Mouse (Mus musculus): ENCODE results near the gene Fbxo34.
A peak's percentile ranks its signal among the peaks of the same experiment; 100 is the strongest.
"Not testable (repeated sequence)": the region's sequence is repeated elsewhere in the genome, so short reads cannot be mapped to it uniquely, and the experiment has no call there.

Gene Fbxo34

DNA sequence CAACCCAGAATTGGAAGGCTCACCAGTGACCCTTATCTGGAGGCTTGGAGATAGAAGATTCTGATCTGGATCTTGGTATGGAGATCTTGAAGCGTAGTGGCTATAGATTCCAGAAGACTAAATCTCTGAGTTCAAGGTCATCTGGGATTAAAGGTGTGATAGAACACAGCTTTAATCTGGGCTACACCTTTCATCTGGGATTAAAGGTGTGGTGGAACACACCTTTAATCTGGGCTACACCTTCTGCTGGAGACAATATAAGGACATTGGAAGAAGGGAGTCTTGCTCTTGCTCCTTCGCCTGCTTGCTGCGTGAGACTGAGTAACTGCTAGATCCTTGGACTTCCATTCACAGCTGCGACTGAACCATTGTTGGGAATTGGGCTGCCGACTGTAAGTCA, at the start of gene Fbxo34:
Fbxo34 (plus strand) TSS at position 301 of the 400 bp plus-strand sequence.
- not testable (repeated sequence) for DNase-seq (ENCODE audit: extremely low read depth, low read depth, low spot score)

DNA sequence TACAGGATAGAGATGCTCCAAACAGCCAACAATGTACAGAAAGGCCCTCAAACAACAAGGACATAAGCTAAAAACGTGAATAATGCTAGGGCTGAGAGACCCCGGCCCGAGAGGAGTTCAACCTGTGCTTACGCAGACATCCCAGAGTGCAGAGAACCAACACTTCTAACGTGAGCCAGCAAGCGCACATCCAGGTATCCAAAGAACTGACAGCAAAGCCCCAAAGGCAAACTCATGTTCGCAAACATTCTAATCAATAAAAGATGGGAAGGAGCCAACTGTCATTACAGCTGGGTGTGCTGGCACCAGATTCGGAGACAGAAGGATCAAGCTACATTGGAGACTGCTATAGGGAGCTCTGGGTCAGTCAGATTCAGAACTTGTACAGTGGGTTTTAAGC, 47.5 kb upstream of the Fbxo34 start:
- DNase-seq (ENCODE audit: extremely low read depth, low read depth, low spot score): no peak

DNA sequence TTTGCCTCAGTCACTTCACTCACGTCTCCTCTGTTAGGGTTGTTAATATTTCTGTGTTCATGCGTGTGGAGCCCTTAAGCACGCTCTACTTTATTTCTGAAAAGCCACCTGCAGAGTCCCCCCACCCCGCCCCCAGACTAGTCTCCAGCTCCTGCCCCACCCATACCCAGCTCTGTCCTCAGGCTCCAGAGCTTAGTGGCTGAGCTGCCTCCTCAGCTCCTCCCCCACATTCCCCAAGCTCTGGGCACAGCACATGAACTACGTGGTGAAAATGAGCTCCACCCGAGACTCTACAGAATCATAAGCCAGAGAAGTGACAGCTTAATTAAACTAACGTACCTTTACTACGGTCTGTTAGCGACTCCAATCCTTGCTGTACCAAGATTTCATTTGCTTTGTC, 44.2 kb upstream of the Fbxo34 start:
- DNase-seq (ENCODE audit: extremely low read depth, low read depth, low spot score): no peak

DNA sequence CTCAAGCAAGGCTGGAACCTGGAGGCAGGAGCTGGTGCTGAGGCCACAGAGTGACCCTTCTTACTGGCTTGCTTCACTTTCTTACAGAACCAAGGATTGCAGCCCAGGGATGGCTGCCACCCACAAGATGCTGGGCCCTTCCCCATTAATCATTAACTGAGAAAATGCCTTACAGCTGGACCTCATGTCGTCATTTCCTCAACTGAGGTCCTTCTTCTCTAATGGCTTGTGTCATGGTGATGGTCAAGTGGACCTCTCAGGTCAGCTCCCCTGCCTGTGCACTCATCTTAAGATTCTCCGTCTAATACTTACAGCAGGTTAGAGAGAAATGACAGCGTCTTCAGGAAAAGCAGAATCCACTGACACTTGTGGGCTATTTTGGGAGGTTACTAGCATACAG, 32.9 kb upstream of the Fbxo34 start:
- DNase-seq (ENCODE audit: extremely low read depth, low read depth, low spot score): no peak

DNA sequence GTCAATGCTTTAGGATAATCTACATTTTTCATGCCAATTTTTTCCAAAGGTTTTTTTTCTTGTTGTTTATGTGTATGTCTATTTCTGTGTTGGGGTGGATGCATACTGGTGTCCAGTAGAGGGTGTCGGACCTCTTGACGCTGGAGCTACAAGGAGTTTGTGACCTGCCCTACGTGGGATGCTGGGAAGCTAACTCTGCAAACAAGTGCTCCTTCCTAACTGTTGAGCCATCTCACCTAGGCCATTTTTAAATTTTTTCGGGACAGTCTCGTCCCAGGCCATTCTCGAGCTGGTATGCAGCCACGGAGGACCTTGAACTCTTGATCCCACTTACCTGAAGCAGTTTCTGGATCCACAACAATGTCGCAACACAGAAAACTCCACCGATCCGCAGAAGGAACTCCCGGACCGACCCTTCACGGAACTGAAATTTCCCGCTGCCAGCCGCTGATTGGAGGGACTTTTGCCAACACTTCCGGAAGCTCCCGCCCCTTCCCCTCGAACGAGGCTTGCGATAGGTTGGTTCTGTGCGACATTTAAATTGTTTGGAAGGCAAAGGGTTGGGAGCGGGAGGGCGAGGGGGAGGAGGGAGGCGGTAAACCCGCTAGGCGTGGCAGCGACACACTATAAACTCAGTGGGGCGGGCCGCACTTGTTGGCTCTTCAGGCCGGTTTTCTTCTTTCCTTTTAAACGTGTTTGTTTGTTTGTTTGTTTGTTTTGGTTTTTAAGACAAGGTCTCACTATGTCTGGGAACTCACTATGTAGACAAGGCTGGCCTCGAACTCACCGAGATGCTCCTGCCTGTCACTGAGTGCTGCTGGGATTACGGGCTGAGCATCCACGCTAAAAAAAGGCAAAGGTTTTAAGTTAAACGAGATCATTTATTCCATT, 32.2 kb upstream of the Fbxo34 start, which contains the start of gene Dlgap5:
Dlgap5 (minus strand) TSS at position 633 of the 891 bp plus-strand sequence.
- peak; percentile 47 for DNase-seq (ENCODE audit: extremely low read depth, low read depth, low spot score)

DNA sequence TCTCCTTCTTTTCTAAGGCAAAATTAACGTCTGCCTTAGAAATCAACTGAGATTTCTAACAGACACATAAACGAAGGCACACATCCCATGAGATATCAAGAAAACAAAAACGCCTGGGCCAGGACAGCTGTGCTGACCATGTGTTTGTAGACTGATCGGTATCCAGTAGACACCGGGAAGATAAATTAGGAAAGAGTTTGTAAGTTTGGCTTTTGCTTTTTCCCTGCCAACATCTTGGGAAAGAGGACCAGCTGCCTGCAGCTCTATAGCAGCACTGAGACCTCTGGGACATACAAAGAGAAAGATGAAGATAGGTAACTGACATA, 31.6 kb upstream of the Fbxo34 start:
- DNase-seq (ENCODE audit: extremely low read depth, low read depth, low spot score): no peak

DNA sequence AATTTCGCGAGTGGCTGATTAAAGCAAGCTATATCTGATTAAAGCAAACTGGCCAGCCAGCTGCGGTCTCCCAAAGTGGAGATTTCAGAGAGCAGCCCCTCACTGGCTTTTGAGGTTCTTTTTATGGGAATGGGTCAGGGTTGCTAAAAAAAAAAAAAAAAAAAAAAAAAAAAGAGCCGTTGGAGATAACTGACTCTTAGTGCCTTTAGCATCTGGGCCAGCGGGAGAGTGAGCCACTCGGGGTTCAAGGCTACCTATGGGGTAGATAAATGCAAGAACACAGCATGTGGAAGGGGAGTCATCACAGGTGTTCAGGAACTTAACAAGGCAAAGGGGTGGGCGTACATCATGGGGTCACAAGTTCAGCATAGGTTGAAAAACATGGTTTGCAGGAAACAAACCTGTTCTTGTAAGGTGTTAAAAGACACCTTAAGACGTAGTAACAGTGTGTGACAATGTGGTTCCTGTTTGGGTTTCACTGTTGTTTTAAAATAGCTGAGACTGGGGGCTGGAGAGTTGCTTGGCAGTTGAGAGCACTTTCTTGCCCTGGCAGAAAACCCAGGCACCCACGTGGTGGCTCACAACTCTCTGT, 31.1 kb upstream of the Fbxo34 start:
- DNase-seq (ENCODE audit: extremely low read depth, low read depth, low spot score): no peak

DNA sequence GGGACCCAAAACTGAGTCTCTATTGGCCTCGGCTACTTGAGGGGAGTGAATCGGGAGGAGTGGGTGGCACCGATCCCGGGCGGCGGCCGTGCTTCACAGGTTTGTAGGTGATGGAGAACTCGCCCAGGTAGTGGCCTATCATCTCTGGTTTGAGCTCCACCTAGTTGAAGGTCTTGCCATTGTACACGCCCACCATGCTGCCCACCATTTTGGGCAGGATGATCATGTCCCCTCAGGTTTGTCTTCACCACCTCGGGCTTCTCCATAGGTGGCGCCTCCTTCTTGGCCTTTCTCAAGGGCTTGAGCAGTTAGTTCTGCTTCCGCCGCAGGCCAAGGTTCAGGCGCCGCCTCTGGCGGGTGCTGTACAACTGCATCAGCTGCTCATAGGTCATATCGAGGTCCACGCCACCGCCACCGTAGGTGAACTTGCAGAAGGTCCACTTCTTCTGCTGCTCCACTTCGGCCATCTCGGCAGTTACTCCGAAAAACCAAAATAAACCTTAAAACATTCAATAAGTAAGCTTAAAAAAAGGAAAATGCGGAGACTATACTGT, 30.4 kb upstream of the Fbxo34 start:
- DNase-seq (ENCODE audit: extremely low read depth, low read depth, low spot score): no peak

DNA sequence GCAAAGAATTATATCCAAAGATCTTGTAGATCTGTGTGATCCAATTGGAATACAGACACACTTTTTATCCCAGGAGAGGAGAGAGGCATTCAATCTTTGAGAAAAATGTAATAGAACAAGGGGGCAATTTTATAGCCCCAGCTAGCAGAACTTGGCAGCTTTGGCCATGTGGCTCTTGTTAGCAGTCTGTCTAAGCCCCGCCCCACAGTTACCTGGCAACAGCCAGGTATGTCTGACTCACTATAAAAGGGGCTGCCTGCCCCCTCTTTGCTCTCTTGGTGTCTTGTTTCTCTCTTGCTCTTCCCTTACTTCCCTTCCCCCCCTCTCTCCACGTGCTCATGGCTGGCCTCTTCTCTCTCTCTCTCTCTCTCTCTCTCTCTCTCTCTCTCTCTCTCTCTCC, 28.6 kb upstream of the Fbxo34 start:
- no peak for DNase-seq (ENCODE audit: extremely low read depth, low read depth, low spot score)

DNA sequence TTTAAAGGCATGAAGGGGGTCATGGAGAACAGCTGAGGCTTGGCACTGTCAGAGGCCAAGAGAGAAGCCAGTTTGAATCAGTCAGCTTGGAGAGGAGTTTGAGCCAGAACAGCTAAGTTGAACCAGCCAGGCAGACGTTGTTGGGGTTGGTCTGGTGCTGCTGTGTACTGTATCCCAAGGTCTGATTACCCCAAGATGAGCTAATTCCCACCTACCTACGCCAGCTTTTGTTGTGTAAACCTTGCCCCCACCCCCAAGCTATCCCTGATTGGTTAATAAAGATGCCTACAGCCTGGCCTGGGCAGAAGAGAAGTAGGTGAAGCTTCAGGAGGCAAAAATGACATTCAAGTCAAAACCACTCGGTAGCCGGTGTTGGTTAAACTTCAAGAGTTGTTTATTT, 27.8 kb upstream of the Fbxo34 start:
- DNase-seq (ENCODE audit: extremely low read depth, low read depth, low spot score): no peak

DNA sequence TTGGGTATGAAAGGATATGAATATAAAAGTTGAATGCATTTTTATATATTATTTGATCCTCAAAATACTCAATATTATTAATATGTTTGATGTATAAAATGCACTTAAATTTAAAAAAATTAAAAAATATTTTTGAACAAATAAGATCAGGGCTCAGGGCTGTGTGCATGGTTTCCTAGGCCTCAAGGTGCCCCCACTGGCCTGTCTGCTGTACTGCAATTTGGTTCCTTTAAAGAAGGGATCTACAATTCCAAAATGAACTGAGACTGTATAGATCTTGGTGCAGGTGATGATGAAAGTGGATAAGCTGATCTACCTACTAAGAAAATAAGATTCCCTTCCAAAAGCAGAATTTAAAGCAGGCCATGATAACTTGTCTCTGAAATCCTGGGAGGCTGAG, 17.2 kb upstream of the Fbxo34 start:
- no peak for DNase-seq (ENCODE audit: extremely low read depth, low read depth, low spot score)

DNA sequence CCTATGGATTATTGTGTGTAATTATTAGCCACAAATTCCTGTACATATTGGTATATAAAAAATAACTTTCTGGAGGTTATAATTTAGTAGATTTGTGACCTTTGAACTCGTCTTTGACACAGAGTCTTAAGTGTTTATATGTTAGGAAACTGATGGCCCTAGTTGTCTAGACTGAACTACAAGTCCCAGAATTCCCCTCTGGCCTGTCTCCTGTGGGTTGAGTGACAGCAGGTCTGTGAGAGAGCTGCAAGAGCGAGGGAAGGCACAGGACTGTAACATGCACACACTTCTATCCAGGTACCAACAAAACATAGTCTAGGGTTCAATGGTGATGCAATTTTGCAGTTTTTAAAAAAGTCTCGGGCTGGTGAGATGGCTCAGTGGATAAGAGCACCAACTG, 11.3 kb upstream of the Fbxo34 start:
- DNase-seq (ENCODE audit: extremely low read depth, low read depth, low spot score): no peak

DNA sequence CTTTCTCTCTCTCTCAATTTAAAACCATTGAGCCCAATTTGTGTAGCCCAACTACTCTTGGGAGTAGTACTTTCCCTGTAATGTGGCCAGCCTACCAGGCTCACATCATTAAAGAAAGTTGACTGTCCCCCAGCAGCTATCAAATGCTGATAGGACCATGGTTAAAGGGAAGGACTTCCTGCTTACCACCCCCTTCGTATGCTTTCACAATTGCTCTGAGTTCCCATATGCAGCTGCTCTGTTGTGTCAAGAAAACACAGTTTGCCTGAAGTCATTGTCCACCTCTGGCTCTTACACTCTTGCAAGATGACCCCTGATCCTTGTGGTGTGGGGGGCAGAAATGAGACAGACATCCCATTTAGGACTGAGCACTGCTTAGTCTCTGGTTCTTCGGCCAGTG, 5.3 kb upstream of the Fbxo34 start:
- DNase-seq (ENCODE audit: extremely low read depth, low read depth, low spot score): no peak

DNA sequence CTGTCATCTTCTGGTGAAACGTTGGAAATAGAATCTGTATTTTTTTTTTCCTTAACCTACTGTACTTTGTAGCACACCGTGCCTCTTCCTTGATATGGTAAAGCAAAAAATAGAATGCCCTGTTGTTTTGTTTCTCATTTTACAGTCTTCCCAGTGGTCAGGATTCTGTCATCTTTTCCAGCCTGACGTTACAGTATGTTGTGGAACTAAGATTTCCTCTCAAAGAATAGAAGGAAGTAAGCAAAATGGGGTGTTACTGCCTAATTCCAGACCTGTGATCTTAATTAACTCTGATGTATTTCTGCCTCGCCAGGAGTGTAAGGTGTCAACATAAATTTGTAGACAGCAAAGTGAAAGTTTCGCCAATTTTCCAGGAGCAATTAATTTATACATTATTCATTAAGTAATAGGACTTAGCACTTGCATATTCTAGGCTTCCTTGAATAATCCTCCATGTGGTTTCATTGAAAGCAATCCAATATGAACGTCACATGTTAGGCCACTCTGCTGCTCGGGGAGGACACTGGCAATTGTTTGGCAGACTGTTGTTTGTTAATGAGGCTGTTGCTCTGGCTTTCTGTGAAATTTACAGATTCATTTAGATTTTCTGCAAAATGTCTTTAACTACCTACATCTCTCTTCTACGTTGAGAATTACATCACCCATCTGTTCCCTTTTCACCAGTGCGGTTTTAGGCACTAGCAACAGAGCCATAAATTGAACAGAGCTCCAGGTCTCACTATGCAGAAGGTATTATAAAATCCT, 4.7 kb upstream of the Fbxo34 start:
- DNase-seq (ENCODE audit: extremely low read depth, low read depth, low spot score): no peak

DNA sequence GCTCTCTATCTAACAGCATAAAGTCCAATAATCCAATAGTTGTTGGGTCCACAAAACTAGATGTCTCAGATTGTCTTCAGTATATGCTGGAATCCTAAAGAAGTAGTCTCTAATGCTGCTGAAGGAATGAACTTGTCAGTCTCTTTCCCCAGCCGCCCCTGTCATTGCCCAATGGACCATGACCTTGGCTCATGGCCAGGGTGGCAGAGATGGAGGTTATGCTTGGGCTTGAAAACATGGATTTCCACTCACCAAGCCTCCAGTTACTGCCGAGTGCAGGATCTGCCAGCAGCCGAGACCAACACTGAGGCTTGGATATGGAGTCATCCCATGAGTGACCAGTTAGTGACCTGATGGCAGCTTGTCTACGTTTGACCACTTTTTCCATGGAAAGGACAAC, 9.3 kb downstream of the Fbxo34 start:
- DNase-seq (ENCODE audit: extremely low read depth, low read depth, low spot score): no peak

DNA sequence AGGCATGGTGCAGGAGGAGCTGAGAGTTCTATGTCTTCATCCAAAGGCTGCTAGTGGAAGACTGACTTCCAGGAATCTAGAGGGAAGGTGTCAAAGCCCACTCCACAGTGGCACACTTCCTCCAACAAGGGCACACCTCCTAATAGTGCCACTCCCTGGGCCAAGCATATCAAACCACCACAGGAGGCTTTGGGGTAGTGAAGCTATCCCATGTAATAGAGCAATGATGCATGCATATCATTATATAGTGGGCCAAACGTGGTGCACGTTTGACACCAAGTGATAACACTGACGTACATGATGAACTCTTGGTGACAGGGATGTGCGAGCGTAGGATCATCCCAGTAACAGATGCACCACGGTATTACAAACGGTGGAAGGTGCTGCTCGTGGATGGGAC, 11.8 kb downstream of the Fbxo34 start:
- DNase-seq (ENCODE audit: extremely low read depth, low read depth, low spot score): no peak

DNA sequence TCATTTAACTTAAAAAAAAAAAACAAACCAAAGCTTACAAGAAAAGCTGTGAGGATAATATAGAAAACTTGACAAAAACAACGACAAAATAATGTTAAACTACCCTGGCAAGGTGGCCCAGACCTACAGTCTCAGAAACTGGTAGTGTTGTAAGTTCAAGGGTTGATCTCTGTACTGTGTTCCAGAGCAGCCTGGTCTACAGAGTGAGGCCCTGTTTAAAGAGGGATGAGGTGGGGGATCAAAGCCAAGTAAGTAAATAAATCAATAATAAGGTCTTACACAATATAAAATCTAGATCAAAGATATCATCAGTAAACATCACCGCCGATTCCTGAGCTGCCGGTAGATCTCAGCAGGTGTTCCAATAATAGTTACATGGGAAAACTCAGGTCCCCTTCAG, 12.2 kb downstream of the Fbxo34 start:
- no peak for DNase-seq (ENCODE audit: extremely low read depth, low read depth, low spot score)

DNA sequence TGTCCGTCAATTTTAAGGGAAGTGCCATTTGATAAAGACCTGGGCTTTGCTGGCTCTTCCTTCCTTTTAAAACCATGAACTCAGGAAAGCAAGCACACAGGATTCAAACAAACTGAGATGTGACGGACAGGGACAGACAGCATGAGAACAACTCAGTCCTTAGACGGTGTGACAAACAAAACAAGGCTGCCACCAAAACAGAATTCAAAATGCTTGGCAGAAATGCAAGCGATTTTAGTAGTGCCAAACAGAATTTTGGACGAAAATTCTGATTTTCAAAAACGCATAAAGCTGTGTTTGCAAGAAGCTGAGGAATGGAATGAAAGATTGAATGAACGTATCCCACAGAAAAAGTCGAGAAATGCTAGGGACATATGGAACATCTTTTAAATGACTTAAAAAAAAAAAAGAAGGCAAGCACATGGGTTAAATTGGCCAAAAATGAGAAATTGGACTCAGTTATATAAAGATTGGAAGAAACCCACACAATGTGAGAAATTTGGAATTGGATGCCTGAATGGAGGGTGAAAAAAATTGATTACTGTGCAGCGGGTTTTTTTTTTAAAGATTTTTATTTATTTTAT, 12.7 kb downstream of the Fbxo34 start:
- no peak for DNase-seq (ENCODE audit: extremely low read depth, low read depth, low spot score)

DNA sequence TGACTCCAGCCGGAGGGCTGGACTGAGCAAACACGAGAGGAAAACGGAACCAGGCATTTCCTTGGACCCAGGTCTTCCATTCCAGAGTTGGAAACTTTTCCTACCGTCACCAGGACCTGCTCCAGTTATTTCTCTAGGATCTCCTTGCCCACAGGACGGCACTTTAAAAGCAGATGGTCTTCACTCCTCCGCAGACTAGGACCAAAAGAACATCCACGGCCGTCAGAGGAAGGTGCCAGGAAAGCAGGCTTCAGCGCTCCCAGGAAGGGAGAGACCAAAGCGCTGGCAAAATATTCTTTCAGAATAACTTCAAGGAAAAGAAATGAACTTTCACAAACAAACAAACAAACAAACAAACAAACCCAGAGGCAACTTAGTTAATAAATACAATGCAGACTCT, 14.2 kb downstream of the Fbxo34 start:
- DNase-seq (ENCODE audit: extremely low read depth, low read depth, low spot score): no peak

DNA sequence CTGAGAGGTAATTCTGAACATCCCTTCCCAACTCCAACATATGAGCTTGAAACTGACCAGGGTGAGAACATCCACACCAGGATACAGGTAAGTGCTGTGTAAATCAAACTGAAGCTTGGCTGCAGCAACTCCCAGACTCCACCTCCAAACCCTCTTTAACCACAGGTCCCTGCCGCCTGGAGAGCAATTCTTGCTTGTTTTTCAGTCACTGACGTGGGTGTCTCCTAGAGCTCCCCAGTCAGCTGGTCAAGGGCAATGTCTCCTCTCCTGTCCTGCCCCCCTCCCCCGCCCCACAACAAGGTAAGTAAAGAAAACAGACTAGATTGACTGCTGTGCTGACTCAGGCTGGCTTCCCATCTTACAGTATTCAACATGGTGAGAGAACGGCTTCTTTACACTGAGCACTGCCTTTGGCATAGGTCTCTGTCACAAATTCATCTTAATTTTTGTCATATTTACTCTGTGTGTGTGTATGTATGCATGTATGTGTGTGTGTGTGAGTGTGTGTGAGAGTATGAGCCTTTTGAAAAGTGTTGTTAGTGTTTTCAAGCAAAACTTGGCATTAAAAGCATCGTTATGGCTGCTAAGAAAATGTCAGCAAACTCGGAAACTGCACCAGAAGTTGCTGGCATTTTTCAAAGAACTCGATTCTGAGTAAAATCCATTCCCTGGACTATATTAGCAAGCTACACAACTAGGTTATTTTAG, 15.4 kb downstream of the Fbxo34 start:
- DNase-seq (ENCODE audit: extremely low read depth, low read depth, low spot score): no peak

DNA sequence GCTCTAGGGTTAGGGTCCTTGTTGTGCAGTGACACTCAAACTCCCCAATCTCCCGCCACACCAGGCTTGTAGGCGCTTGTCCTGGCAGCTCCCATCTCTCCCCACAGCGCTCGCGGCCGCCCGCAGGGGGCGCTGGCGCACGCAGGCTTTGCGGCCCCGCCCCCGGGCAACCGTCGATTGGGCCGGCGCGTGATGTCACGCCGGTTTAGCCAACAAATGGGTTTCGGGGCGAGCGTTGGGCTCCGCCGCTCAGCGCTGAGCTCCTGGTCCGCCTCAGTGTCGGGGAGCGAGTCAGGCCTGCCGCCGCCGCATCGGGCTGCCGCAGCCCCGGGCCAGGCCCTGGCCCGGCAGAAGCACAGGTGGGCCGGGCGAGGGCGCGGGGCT, 22.1 kb downstream of the Fbxo34 start:
- DNase-seq (ENCODE audit: extremely low read depth, low read depth, low spot score): no peak
